Mouse (Mus musculus): ENCODE measurements around the gene Wsb1. TPM values are rescaled to one million over a fixed set of nuclear protein-coding genes. Genes with fewer than 3 reads are reported as not detected.

Gene Wsb1
- 73.9 and 109 TPM in 2 replicates for polyA plus RNA-seq (2012; rRNA removed)

DNA sequence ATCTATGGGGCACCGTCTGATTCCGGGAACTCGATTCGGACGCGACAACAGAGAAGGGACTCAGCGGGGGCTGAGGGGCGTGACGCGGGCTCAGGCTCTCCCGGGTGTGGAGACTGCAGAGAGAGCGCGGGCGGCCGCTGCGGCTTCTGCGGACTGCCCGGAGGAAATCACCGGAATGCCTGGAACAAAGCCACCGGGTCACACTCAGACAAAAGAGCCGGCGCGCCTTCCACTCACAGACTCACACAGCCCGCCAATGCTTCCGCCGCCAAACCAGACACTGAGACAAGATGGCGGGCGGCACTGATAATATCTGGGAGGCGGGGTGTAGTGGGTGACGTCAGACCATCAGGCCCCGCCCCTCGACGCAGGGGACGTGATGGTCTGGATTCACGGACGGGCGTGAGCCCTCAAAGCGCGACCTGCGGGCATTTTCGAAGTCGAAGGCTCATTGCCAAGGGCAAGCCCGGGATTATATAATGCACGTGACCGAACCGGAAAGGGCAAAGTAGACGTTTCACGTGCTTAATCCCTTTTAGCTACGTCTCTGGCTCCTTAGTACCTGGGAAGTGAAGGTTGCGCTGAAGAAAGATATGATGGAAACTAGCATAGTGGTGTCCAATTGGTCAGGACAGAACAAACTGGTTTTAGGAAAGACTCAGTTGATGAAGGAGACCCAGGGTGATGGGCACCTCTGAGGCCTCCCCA, at the start of gene Wsb1:
Gene Wsb1, minus strand, starts transcription at position 281 of the 708 bp plus-strand sequence.

DNA sequence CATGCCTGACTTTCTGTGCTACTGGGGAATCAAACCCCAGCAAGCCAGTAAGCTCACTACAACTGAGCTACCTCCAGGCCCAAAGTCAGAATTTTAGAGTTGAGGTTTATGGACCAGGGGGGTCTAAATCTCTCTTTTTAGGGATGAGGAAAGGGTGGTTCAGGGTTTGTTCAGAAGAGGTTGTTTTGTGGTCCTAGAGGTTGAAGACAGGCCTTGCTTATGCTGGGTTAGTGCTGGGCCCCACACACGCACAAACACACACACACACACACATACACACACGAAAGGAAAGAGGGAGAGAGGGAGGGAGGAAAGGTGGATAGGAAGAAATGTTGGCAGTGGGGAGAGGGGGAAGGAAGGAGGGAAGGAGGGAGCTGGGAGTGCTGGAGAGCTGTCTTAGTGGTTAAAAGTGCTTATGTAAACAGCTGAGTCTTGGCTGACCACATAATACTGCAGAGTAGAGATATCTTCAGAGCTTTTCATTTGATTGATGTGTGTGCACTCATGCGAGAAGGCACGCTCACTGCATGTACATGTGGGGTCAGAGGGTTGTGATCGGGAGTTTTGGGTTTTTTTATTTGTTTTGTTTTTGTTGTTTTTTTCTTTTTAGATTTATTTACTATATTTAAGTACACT, 42.5 kb upstream of the Wsb1 start, which contains the start of gene Gm9964:
Gene Gm9964, minus strand, starts transcription at position 51 of the 636 bp plus-strand sequence.

Other genes with a start within 250 kb of the Wsb1 start
- 46.2 and 55.2 TPM in 2 replicates for gene Ksr1, start 108.3 kb downstream of the Wsb1 start, polyA plus RNA-seq (2012; rRNA removed)
- not detected in 2 replicates for gene Gm9964, start 42.2 kb upstream of the Wsb1 start, polyA plus RNA-seq (2012; rRNA removed)
- 13.0 and 14.6 TPM in 2 replicates for gene Nf1, start 85.0 kb upstream of the Wsb1 start, polyA plus RNA-seq (2012; rRNA removed)
- gene Omg, start 249.4 kb upstream of the Wsb1 start, polyA plus RNA-seq (2012; rRNA removed) = 0.07 TPM in 1 of 2 replicates, not detected in the other

All from ovary, adult 2 months (tissue).